Mouse (Mus musculus): ENCODE data around the gene Cck.

Cck gene

DNA sequence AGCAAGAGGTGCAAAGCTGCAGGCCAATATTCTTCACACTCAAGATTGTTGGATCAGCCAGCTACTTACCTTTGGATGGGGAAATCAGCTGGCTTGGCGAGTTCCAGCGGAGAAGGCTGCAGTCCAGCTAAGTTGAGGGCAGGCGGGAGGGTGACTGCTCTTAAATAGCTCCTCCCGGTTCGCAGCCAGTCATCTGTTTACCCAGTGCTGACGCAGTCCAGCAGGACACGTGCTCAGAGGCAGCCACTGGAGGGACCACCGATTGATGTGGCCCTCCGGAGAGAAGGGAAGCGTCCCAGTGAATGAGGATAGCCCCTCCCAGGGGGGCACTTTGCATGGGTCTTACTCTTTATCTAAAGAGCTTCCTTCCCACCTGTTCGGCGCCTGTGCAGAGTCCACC lies at the start of gene Cck:
Cck (minus strand) TSS at position 166 of the 400 bp plus-strand sequence.
- peak; percentile 8 to 36 for DNase-seq (ENCODE audit: low spot score in 2 of 2)

- DNase-seq (ENCODE audit: low spot score in 2 of 2) = no peak
Measured at GRCm38 (mm10) chr9:121541530-121541929, 46.0 kb upstream of the Cck start.

- DNase-seq (ENCODE audit: low spot score in 2 of 2) = no peak
Measured at GRCm38 (mm10) chr9:121532626-121533025, 37.1 kb upstream of the Cck start.

- no peak for DNase-seq (ENCODE audit: low spot score in 2 of 2)
Measured at GRCm38 (mm10) chr9:121528605-121529357, 33.3 kb upstream of the Cck start.

- no peak for DNase-seq (ENCODE audit: low spot score in 2 of 2)
Measured at GRCm38 (mm10) chr9:121526171-121526570, 30.7 kb upstream of the Cck start.

GRCm38 (mm10) chr9:121520047-121520446 lies 24.6 kb upstream of the Cck start:
- DNase-seq (ENCODE audit: low spot score in 2 of 2) = no peak

GRCm38 (mm10) chr9:121514462-121514861 lies 19.0 kb upstream of the Cck start:
- DNase-seq (ENCODE audit: low spot score in 2 of 2) = no peak

GRCm38 (mm10) chr9:121511911-121512310 lies 16.4 kb upstream of the Cck start:
- DNase-seq (ENCODE audit: low spot score in 2 of 2) = no peak

DNA sequence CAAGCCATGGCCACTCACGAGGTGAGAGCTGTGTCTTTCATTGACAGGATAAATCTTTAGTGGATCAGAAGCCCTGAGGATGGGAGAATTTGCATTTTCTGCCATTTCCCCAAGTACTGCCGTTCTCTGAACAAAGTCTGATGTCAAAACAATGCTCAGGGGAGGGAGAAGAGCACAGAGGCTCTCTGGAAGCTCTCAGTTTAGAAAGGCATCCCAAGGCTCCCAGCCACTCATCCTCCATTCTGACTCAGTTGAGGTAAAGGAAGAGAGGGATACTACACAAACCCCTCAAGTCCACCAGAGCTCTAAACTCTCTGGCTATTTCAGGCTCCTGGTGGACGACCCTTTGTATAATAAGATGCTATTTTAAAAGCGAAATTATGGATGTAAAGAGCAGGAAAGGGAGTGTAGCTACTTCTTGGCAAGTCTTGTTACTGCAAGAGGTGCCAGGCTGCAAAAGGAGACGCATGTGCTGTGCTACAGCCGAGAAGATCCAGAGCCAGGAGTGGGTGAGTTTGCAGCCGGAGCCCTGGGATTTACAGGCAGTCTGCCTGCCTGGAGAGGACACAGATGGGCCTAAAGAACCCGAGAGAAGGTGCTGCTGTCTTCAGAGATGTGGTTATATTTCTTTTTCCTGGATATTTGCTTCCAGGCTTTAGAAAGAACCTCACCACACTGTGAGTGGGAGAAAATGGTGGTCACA lies 11.1 kb upstream of the Cck start:
- DNase-seq (ENCODE audit: low spot score in 2 of 2) = no peak

DNA sequence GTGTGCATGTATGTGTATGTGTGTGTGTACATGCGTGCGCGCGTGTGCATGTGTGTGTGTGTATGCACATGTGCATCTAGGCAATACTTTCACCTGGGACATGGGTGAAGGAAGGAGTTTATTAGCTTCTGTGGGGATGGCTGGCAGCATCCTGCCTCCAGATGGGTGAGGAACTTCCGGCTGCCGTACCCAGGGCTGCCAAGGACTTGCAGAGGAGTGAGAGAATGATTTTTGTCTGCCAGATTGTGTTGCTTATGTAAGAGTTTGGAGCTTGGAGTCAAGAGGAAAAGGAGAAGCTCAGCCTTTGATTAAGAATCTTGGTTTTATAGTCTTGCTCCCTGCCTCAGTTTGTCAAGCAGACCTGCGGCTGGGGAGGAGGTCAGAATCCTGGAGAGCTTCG lies 9.9 kb upstream of the Cck start:
- DNase-seq (ENCODE audit: low spot score in 2 of 2) = no peak

GRCm38 (mm10) chr9:121496102-121496501 lies 608 bp upstream of the Cck start:
- DNase-seq (ENCODE audit: low spot score in 2 of 2) = no peak

- no peak for DNase-seq (ENCODE audit: low spot score in 2 of 2)
Measured at GRCm38 (mm10) chr9:121494006-121494767, 1.3 kb downstream of the Cck start.

- no peak for DNase-seq (ENCODE audit: low spot score in 2 of 2)
Measured at GRCm38 (mm10) chr9:121491592-121492240, 3.8 kb downstream of the Cck start.

GRCm38 (mm10) chr9:121487216-121487615 lies 8.3 kb downstream of the Cck start:
- DNase-seq (ENCODE audit: low spot score in 2 of 2) = no peak

GRCm38 (mm10) chr9:121479453-121479852 lies 16.0 kb downstream of the Cck start:
- DNase-seq (ENCODE audit: low spot score in 2 of 2) = peak; percentile 47 to 58

DNA sequence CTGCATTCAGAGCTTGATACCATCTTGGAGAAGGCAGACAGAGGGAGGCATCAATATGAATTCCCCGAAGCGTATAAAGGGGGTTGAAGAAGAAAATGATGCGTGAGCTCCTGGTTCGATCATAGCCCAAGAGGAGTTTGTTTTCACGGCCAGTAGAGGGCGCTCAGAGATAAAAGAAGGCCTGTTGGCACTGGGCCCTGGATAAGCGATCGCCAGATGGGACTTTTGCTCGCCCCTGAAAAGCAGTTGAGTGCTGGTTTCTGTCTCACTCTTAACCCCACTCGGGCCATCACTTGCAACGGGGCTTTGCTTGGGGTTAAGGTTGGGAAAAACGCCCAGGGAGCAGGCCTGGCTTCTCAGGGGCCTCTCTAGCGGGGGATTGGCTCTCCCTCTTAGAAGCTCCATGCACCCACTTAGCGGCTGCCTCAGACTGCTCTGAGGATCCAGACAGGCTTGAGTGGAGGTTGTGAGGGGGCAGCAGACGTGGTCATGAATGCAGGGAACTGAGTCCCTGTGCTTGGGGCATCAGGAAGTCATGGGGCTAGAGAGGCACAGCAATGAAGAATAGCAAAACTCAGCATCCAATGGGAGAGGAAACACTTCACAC lies 18.1 kb downstream of the Cck start:
- peak; percentile 65 for DNase-seq (ENCODE audit: low spot score in 2 of 2)

DNA sequence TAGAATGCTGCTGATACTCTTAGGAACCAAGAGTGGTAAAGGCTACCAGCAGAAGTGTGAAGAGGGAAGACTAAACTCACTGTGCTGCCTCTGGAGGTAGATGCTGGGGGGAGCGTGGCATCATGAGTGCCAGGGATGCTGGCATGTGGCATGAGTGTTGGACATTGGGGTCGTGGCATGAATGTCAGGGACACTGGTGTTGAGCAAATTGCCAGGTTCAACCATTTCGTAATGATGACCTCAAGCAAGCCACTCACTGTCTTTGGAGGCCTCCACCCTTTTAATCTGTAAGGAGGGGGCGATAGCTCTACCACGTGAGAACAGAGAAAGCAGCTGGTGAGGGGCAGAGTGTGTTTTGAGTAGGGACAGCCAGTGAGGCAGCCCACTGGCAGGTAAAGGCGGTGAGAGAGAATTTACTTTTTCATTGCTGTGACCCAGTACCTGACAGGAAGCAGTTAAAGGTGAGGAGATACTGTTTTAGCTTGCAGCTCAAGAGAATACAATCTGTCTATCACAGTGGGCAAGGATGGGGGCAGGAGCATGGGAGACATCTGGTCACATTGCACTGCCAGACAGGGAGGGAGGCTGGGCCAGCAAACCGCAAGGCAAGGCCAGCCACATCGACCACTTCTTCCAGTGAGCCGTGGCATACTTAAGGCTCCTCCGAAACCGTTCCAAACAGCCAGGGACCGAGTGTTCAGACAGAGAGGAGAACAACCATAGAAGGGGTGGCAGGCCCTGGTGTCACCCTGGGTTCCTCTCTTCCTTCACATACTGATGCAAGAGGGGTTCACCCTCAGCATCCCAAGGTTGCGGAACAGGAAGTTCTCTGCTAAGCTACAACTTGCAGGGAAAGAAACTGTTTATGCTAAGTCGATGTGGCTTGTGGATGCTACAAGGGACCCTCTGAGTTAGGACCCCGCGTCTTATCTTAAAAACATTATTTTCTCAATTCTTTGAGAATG lies 19.7 kb downstream of the Cck start:
- DNase-seq (ENCODE audit: low spot score in 2 of 2) = no peak

DNA sequence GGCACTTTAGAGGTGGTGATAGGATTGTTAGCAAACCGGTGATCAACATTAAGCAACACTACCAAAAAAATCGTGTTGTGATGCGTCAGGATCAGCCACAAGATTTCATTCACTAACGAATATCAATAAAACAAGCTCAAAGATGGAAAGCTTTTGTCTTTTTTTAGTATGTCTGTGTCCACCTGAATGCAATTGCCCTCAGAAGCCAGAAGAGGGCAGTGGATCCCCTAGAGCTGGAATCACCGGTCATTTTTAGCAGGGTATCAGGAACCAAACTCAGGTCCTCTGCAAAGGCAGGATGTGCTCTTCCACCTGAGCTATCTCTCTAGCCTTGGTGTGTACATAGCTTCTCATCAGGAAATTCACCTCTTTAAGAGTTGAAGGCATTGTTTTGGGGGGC lies 20.7 kb downstream of the Cck start:
- DNase-seq (ENCODE audit: low spot score in 2 of 2) = no peak

GRCm38 (mm10) chr9:121469711-121470110 lies 25.8 kb downstream of the Cck start:
- no peak for DNase-seq (ENCODE audit: low spot score in 2 of 2)

GRCm38 (mm10) chr9:121467460-121467859 lies 28.0 kb downstream of the Cck start:
- DNase-seq (ENCODE audit: low spot score in 2 of 2) = no peak

All from urinary bladder, postnatal 36 days (tissue).